In genomic region chr1:39954652-39955051, GRCm38 (mm10) we compare ENCODE assay signal across 27 mouse cellular contexts.
"Had no signal": no experiment of that assay in that cellular context is flagged by ENCODE, and none has a peak within 500 bp of the region (broad histone marks: within the 10 kb centered on the region; RNA-seq: fewer than 3 reads in every experiment).

No protein-coding gene starts in this region.

- H3K36me3 ChIP-seq: heart, embryonic 13.5 days; heart, embryonic 15.5 days; hindbrain, embryonic 13.5 days; hindbrain, embryonic 15.5 days; kidney, embryonic 15.5 days; limb, embryonic 13.5 days; limb, embryonic 15.5 days; liver, embryonic 13.5 days; liver, embryonic 15.5 days had no signal

- H3K4me3 ChIP-seq: gastrocnemius, adult 2 months; heart, adult 2 months; heart, embryonic 13.5 days; heart, embryonic 15.5 days; hindbrain, embryonic 13.5 days; hindbrain, embryonic 15.5 days; kidney, embryonic 15.5 days; layer of hippocampus, adult 2 months; limb, embryonic 13.5 days; limb, embryonic 15.5 days; liver, embryonic 13.5 days; liver, embryonic 15.5 days had no signal

- H3K4me2 ChIP-seq: heart, embryonic 11.5 days; heart, embryonic 13.5 days; heart, embryonic 15.5 days; hindbrain, embryonic 13.5 days; hindbrain, embryonic 15.5 days; kidney, embryonic 15.5 days; limb, embryonic 13.5 days; limb, embryonic 15.5 days; liver, embryonic 13.5 days; liver, embryonic 15.5 days had no signal

- DNase-seq: gastrocnemius, adult 2 months; gastrocnemius, postnatal 10 days; gastrocnemius, postnatal 25 days; heart, adult 2 months; heart, postnatal 14 days; heart, postnatal 36 days; kidney, adult 11 months; kidney, adult 2 months; kidney, adult 9 months; kidney, postnatal 14 days; kidney, postnatal 36 days; layer of hippocampus, postnatal 36 days; left cerebral cortex, postnatal 4 days; liver, embryonic 13.5 days had no signal

- H3K9me3 ChIP-seq: heart, embryonic 13.5 days; heart, embryonic 15.5 days; hindbrain, embryonic 13.5 days; hindbrain, embryonic 15.5 days; kidney, embryonic 15.5 days; limb, embryonic 13.5 days; limb, embryonic 15.5 days; liver, embryonic 13.5 days; liver, embryonic 15.5 days had no signal

- H3K9ac ChIP-seq: heart, embryonic 13.5 days; heart, embryonic 15.5 days; hindbrain, embryonic 13.5 days; hindbrain, embryonic 15.5 days; kidney, embryonic 15.5 days; limb, embryonic 13.5 days; limb, embryonic 15.5 days; liver, embryonic 13.5 days; liver, embryonic 15.5 days had no signal

- ATAC-seq: hindbrain, postnatal 0 days; intestine, embryonic 16.5 days had no signal

- H3K27ac ChIP-seq: gastrocnemius, adult 2 months; heart, adult 2 months; heart, embryonic 13.5 days; heart, embryonic 15.5 days; hindbrain, embryonic 13.5 days; hindbrain, embryonic 15.5 days; hindbrain, postnatal 0 days; kidney, embryonic 15.5 days; kidney, postnatal 0 days; layer of hippocampus, adult 2 months; limb, embryonic 13.5 days; limb, embryonic 15.5 days; liver, embryonic 13.5 days; liver, embryonic 15.5 days had no signal

- H3K27me3 ChIP-seq: heart, embryonic 13.5 days; heart, embryonic 15.5 days; hindbrain, embryonic 13.5 days; hindbrain, embryonic 15.5 days; kidney, embryonic 15.5 days; limb, embryonic 13.5 days; limb, embryonic 15.5 days; liver, embryonic 13.5 days; liver, embryonic 15.5 days had no signal
